Mouse (Mus musculus) hindbrain, embryonic 12.5 days (tissue): ENCODE measurements at regions not wholly inside any gene's neighbourhood (a gene's known extent, or its start where the extent isn't known, plus 50 kb on each side); places are given as distances from the start of the nearest gene placed in this dataset.

Source experiments
- ATAC-seq: fragments of 200-750 bp; cut with Nextera tagmentation; 2 replicates; pipeline ENCODE4 v1.8.0; 2017; ENCODE audit warnings: moderate TSS enrichment; ENCODE audit not compliant: low FRiP score
- H3K27ac ChIP-seq: fragments of 300-500 bp; sonication (generic); 2 replicates; pipeline ENCODE4 v1.5.1; 2016; ENCODE audit warnings: mild to moderate bottlenecking
- H3K27me3 ChIP-seq: fragments of 300-500 bp; sonication (generic); 2 replicates; pipeline ENCODE4 v1.6.1; 2016; ENCODE audit warnings: mild to moderate bottlenecking
- H3K36me3 ChIP-seq: fragments of 300-500 bp; sonication (generic); 2 replicates; pipeline ENCODE4 v1.6.1; 2016; ENCODE audit warnings: mild to moderate bottlenecking
- H3K4me1 ChIP-seq: fragments of 300-500 bp; sonication (generic); 2 replicates; pipeline ENCODE4 v1.6.1; 2016
- H3K4me2 ChIP-seq: fragments of 300-500 bp; sonication (generic); replicated peaks from 2 replicates; pipeline ENCODE4 v1.6.1; 2016; ENCODE audit warnings: mild to moderate bottlenecking
- H3K4me3 ChIP-seq: fragments of 300-500 bp; sonication (generic); 2 replicates; pipeline ENCODE4 v1.5.1; 2016; ENCODE audit warnings: mild to moderate bottlenecking
- H3K9ac ChIP-seq: fragments of 300-500 bp; sonication (generic); 2 replicates; pipeline ENCODE4 v1.6.1; 2016; ENCODE audit warnings: mild to moderate bottlenecking, moderate library complexity
- H3K9me3 ChIP-seq: fragments of 300-500 bp; sonication (generic); replicated peaks from 2 replicates; pipeline ENCODE4 v1.6.1; 2016; ENCODE audit warnings: mild to moderate bottlenecking
- WGBS: fragments of 180-500 bp; shearing (Covaris S2); methylation state at CpG from one replicate; pipeline ENCODE4 v1.1.7; 2016; 5-methylcytosine and 5-hydroxymethylcytosine counted together

- Histone ChIP-seq H3K27me3 (no peaks in the 10 kb centered on the region), H3K4me2 (no peak overlapping the region), H3K9ac (no peak overlapping the region), H3K4me3 (no peak overlapping the region), H3K27ac (no peak overlapping the region), H3K9me3 (no peaks in the 10 kb centered on the region), H3K4me1 (no peaks in the 10 kb centered on the region), H3K36me3 (no peaks in the 10 kb centered on the region)
- ATAC-seq, result no peak
- 72% methylated on average over 2 of the region's 2 CpGs for WGBS
Observed at GRCm38 (mm10) chr12:97740927-97741326, 518.3 kb downstream of the Galc start.

GRCm38 (mm10) chr12:97732078-97732580 lies 527.1 kb downstream of the Galc start:
- Histone ChIP-seq H3K27me3 (no peaks in the 10 kb centered on the region), H3K4me2 (no peak overlapping the region), H3K36me3 (no peaks in the 10 kb centered on the region), H3K9ac (no peak overlapping the region), H3K4me3 (no peak overlapping the region), H3K27ac (no peak overlapping the region), H3K9me3 (no peaks in the 10 kb centered on the region), H3K4me1 (no peaks in the 10 kb centered on the region)
- no peak for ATAC-seq
- 87% methylated on average over 6 of the region's 6 CpGs for WGBS

- no peak overlapping the region for H3K9ac ChIP-seq
- no peak overlapping the region for H3K4me2 ChIP-seq
- no peak overlapping the region for H3K4me3 ChIP-seq
- no peaks in the 10 kb centered on the region for H3K9me3 ChIP-seq
- H3K27ac ChIP-seq, result no peak overlapping the region
- 76% methylated on average over 3 of the region's 3 CpGs for WGBS
- ATAC-seq, result no peak
- no peaks in the 10 kb centered on the region for H3K27me3 ChIP-seq
- H3K4me1 ChIP-seq, result no peaks in the 10 kb centered on the region
- H3K36me3 ChIP-seq, result no peaks in the 10 kb centered on the region
Observed at GRCm38 (mm10) chr12:97720554-97720953, 538.7 kb downstream of the Galc start.

- Histone ChIP-seq H3K4me3 (no peak overlapping the region), H3K4me1 (no peaks in the 10 kb centered on the region), H3K9me3 (no peaks in the 10 kb centered on the region), H3K9ac (no peak overlapping the region), H3K36me3 (no peaks in the 10 kb centered on the region), H3K27me3 (no peaks in the 10 kb centered on the region), H3K4me2 (no peak overlapping the region), H3K27ac (no peak overlapping the region)
- no peak for ATAC-seq
- 91% methylated on average over 5 of the region's 5 CpGs for WGBS
Observed at GRCm38 (mm10) chr12:97717812-97718211, 541.4 kb downstream of the Galc start.
